Mouse (Mus musculus) cortical plate, adult 2 months (tissue): ENCODE results near the gene Cela2a. TPM values are rescaled to one million over a fixed set of nuclear protein-coding genes. Genes with fewer than 3 reads are reported as not detected.

Experiments
- H3K27ac ChIP-seq: fragments of 200-500 bp; 2 replicates; pipeline ENCODE4 v1.5.1; 2012; ENCODE audit warnings: low read length, control low read depth, inconsistent platforms; ENCODE audit not compliant: insufficient read depth
- H3K4me1 ChIP-seq: fragments of 200-500 bp; 2 replicates; pipeline ENCODE4 v1.6.1; 2011; ENCODE audit warnings: low read length; ENCODE audit not compliant: control insufficient read depth, insufficient read depth
- H3K4me3 ChIP-seq: fragments of 200-500 bp; 2 replicates; pipeline ENCODE4 v1.5.1; 2011; ENCODE audit warnings: mild to moderate bottlenecking, low read length, control low read depth; ENCODE audit not compliant: insufficient read depth
- CTCF ChIP-seq: fragments of 200-500 bp; IDR thresholded peaks from 2 replicates; pipeline ENCODE4 v1.5.1; 2011; ENCODE audit warnings: mild to moderate bottlenecking, control low read depth, low read length; ENCODE audit not compliant: insufficient read depth; ENCODE audit errors: extremely low read depth
- POLR2A ChIP-seq: fragments of 200-500 bp; IDR thresholded peaks from 2 replicates; pipeline ENCODE4 v1.6.1; 2011; ENCODE audit warnings: mild to moderate bottlenecking, low read length, control low read depth; ENCODE audit not compliant: insufficient read depth; ENCODE audit errors: extremely low read depth
- polyA plus RNA-seq: library from polyadenylated mRNA; depleted of rRNA; stranded (reverse); fragments of >200 nt; gene quantifications from 2 replicates; pipeline ENCODE4 v1.2.3, GENCODE M21; 2012

Cela2a gene
- polyA plus RNA-seq, 1 experiment = 0.17 TPM

DNA sequence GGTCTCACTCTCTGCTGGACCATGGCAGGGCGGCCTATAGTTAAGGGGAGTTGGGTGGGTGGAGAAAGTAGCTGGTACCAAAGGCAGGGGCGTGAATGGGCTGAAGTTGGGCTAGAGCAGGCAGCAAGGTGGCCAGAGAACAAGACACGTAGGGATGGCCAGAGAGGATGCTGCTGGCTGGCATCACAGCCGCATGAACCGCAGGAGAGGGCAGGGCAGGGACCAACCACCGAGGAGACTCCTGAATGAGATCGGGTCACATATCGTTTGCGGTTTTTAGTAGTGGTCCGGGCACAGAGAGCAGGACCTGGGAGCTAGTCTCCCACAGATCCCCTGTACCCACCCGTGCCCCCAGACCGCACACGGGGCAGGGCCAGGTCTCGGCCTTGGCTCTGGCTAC is 33.4 kb upstream of the Cela2a start:
- Histone ChIP-seq H3K4me1 (no peaks in the 10 kb centered on the region; the same call in 1 of the 2 replicates), H3K4me3 (no peak overlapping the region), H3K27ac (no peak overlapping the region)
- TF ChIP-seq CTCF = no peak
- TF ChIP-seq POLR2A = no peak

DNA sequence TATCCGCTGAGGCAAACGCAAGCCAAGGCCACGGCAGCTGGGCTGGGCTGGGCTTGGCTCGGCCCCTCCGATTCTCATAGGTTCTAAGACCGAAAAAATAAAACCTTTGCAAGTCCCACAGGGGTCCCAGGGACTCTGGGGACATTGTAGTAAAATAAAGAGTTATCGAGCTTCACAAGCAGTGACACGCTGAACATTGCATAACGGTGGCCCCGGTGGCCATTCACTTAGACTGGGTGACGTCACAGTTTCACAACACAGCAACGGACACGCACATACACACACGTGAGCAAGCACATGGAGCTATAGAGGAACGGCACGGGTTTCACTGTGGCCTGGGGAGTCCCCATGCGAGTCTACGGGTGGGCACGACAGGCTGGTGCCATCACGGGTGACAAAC is 32.5 kb upstream of the Cela2a start:
- Histone ChIP-seq H3K4me3 (no peak overlapping the region), H3K4me1 (no peaks in the 10 kb centered on the region; the same call in 1 of the 2 replicates), H3K27ac (peak overlapping the region; percentile 32)
- TF ChIP-seq CTCF = no peak
- no peak for TF ChIP-seq POLR2A

DNA sequence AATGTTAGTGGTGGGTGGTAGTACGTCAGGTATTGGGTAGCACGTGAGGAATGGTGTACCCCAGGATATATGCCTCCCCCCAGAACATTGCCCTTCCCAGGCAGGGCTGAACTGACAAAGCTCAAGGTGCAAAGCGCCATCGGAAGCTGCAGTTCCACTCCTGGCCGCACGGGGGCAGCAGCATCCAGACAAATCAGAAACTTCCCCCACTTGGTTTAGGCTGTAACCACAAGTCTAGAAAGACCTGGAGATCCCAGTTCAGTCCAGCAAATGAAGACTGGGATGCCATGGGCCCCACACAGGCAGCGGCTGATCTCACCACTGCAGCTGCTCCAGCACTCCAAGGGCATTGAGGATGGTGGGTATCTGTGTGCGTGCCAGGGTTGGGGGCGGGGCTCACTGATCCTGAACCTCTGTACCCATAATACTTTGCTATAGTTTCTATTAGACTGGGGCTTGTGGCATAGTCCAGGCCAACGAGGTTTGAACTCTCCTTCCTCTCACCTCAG is 31.5 kb upstream of the Cela2a start:
- Histone ChIP-seq H3K27ac (no peak overlapping the region), H3K4me1 (no peaks in the 10 kb centered on the region), H3K4me3 (no peak overlapping the region)
- TF ChIP-seq POLR2A (peak; percentile 19; the same call in 1 of the 2 replicates), CTCF (peak; percentile 91)

DNA sequence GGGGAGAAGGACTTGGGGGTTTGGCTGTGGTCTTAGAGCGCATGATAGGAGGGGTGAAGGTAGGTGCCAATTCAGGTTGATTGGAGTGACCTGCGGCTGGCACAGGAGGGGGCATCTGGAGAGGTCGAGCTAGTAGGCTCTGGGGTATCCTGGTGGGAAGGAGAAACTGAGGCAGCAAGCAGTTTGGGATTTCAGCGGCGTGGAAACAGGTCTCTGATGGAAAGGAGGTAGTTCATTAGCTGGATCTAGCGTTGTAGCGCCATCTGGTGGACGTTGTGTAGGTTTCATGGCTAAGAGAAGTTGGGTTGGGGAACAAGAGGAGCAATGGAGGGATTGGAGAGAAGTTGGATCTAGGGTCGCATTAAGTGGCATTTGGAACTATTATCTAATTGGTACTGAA is 27.5 kb upstream of the Cela2a start:
- H3K27ac ChIP-seq = no peak overlapping the region
- no peak for TF ChIP-seq POLR2A
- peak; percentile 84 for TF ChIP-seq CTCF
- no peak overlapping the region for H3K4me3 ChIP-seq
- no peaks in the 10 kb centered on the region for H3K4me1 ChIP-seq

GRCm38 (mm10) chr4:141845999-141846398 is 20.0 kb upstream of the Cela2a start, which contains the start of gene Ctrc:
Gene Ctrc, minus strand, starts transcription at chr4:141846359.
- Histone ChIP-seq H3K4me3 (no peak within 1 kb of the TSS), H3K4me1 (no peaks in the 10 kb centered on the region), H3K27ac (no peak within 1 kb of the TSS)
- TF ChIP-seq CTCF (no peak), POLR2A (no peak)

GRCm38 (mm10) chr4:141834536-141835095 is 8.7 kb upstream of the Cela2a start:
- TF ChIP-seq POLR2A = no peak
- TF ChIP-seq CTCF = no peak
- Histone ChIP-seq H3K4me1 (peaks cover 2% of the 10 kb centered on the region; the same call in 1 of the 2 replicates), H3K27ac (no peak overlapping the region), H3K4me3 (no peak overlapping the region)

- Histone ChIP-seq H3K27ac (no peak overlapping the region), H3K4me3 (no peak overlapping the region), H3K4me1 (peaks cover 2% of the 10 kb centered on the region; the same call in 1 of the 2 replicates)
- TF ChIP-seq CTCF = no peak
- no peak for TF ChIP-seq POLR2A
These were observed 8.0 kb upstream of the Cela2a start for GRCm38 (mm10) chr4:141833911-141834310.

GRCm38 (mm10) chr4:141831361-141831760 is 5.4 kb upstream of the Cela2a start:
- TF ChIP-seq CTCF = no peak
- TF ChIP-seq POLR2A = no peak
- Histone ChIP-seq H3K4me3 (no peak overlapping the region), H3K27ac (no peak overlapping the region), H3K4me1 (peaks cover 2% of the 10 kb centered on the region; the same call in 1 of the 2 replicates)

GRCm38 (mm10) chr4:141830381-141830780 is 4.4 kb upstream of the Cela2a start:
- TF ChIP-seq CTCF = no peak
- TF ChIP-seq POLR2A = no peak
- Histone ChIP-seq H3K4me1 (peaks cover 2% of the 10 kb centered on the region; the same call in 1 of the 2 replicates), H3K4me3 (no peak overlapping the region), H3K27ac (no peak overlapping the region)

GRCm38 (mm10) chr4:141828177-141828576 is 2.2 kb upstream of the Cela2a start:
- no peak for TF ChIP-seq CTCF
- TF ChIP-seq POLR2A = no peak
- Histone ChIP-seq H3K4me3 (no peak overlapping the region), H3K27ac (no peak overlapping the region), H3K4me1 (no peaks in the 10 kb centered on the region)
